Mouse (Mus musculus): ENCODE measurements around the gene Lrrc36.

Lrrc36 gene

GRCm38 (mm10) chr8:105431743-105432515 lies 18.6 kb downstream of the Lrrc36 start:
- DNase-seq (ENCODE audit: low read depth, low spot score): no peak

- DNase-seq (ENCODE audit: low read depth, low spot score): no peak
Observed at GRCm38 (mm10) chr8:105433021-105433420, 19.6 kb downstream of the Lrrc36 start.

- DNase-seq (ENCODE audit: low read depth, low spot score): no peak
Observed at GRCm38 (mm10) chr8:105433511-105433910, 20.1 kb downstream of the Lrrc36 start.

GRCm38 (mm10) chr8:105434136-105434535 lies 20.8 kb downstream of the Lrrc36 start:
- DNase-seq (ENCODE audit: low read depth, low spot score): no peak

GRCm38 (mm10) chr8:105436218-105436617 lies 22.8 kb downstream of the Lrrc36 start:
- no peak for DNase-seq (ENCODE audit: low read depth, low spot score)

- no peak for DNase-seq (ENCODE audit: low read depth, low spot score)
Observed at GRCm38 (mm10) chr8:105437078-105437748, 23.8 kb downstream of the Lrrc36 start.

GRCm38 (mm10) chr8:105438865-105439264 lies 25.5 kb downstream of the Lrrc36 start:
- peak; percentile 41 for DNase-seq (ENCODE audit: low read depth, low spot score)

- peak; percentile 40 for DNase-seq (ENCODE audit: low read depth, low spot score)
Observed at GRCm38 (mm10) chr8:105441433-105441832, 28.1 kb downstream of the Lrrc36 start.

- DNase-seq (ENCODE audit: low read depth, low spot score): no peak
Observed at GRCm38 (mm10) chr8:105442661-105443060, 29.3 kb downstream of the Lrrc36 start.

GRCm38 (mm10) chr8:105445296-105446126 lies 32.1 kb downstream of the Lrrc36 start:
- DNase-seq (ENCODE audit: low read depth, low spot score): no peak

- DNase-seq (ENCODE audit: low read depth, low spot score): no peak
Observed at GRCm38 (mm10) chr8:105446127-105446552, 32.8 kb downstream of the Lrrc36 start.

GRCm38 (mm10) chr8:105448188-105448587 lies 34.8 kb downstream of the Lrrc36 start:
- DNase-seq (ENCODE audit: low read depth, low spot score): no peak

- DNase-seq (ENCODE audit: low read depth, low spot score): no peak
Observed at GRCm38 (mm10) chr8:105448596-105448995, 35.2 kb downstream of the Lrrc36 start.

GRCm38 (mm10) chr8:105450977-105451376 lies 37.6 kb downstream of the Lrrc36 start:
- no peak for DNase-seq (ENCODE audit: low read depth, low spot score)

- no peak for DNase-seq (ENCODE audit: low read depth, low spot score)
Observed at GRCm38 (mm10) chr8:105451903-105452603, 38.7 kb downstream of the Lrrc36 start.

- DNase-seq (ENCODE audit: low read depth, low spot score): no peak
Observed at GRCm38 (mm10) chr8:105453296-105453695, 39.9 kb downstream of the Lrrc36 start.

GRCm38 (mm10) chr8:105454088-105454487 lies 40.7 kb downstream of the Lrrc36 start:
- DNase-seq (ENCODE audit: low read depth, low spot score): no peak

GRCm38 (mm10) chr8:105455218-105455617 lies 41.8 kb downstream of the Lrrc36 start:
- no peak for DNase-seq (ENCODE audit: low read depth, low spot score)

GRCm38 (mm10) chr8:105461085-105461803 lies 47.9 kb downstream of the Lrrc36 start:
- DNase-seq (ENCODE audit: low read depth, low spot score): no peak

- no peak for DNase-seq (ENCODE audit: low read depth, low spot score)
Observed at GRCm38 (mm10) chr8:105464595-105464994, 51.2 kb downstream of the Lrrc36 start.

GRCm38 (mm10) chr8:105466246-105466645 lies 52.9 kb downstream of the Lrrc36 start:
- DNase-seq (ENCODE audit: low read depth, low spot score): no peak
